ENCODE assay signal across 23 mouse cellular contexts in genomic region chr8:47783944-47784343, GRCm38 (mm10). TPM values are rescaled to one million over a fixed set of nuclear protein-coding genes. Genes with fewer than 3 reads are reported as not detected.
DNase-seq lines count a peak whose midpoint lies in the region; ATAC-seq and TF ChIP-seq lines count a peak whose summit lies in the region.
"Had no signal": no experiment of that assay in that cellular context is flagged by ENCODE, and none has a peak within 500 bp of the region (broad histone marks: within the 10 kb centered on the region; RNA-seq: fewer than 3 reads in every experiment).

No protein-coding gene starts in this region.

- no peak for ATAC-seq in heart, embryonic 12.5 days (ENCODE audit: insufficient number of reproducible peaks, low FRiP score)
- no peak for ATAC-seq in hindbrain, postnatal 0 days
- ATAC-seq: liver, postnatal 0 days; midbrain, embryonic 15.5 days had no signal

- H3K9ac ChIP-seq in heart, embryonic 12.5 days, result no peak overlapping the region
- H3K9ac ChIP-seq in hindbrain, postnatal 0 days (replicated peaks; ENCODE audit: low read length), result no peak overlapping the region
- H3K9ac ChIP-seq: embryonic facial prominence, embryonic 15.5 days; forebrain, embryonic 12.5 days; hindbrain, embryonic 15.5 days; limb, embryonic 12.5 days; liver, postnatal 0 days; midbrain, embryonic 15.5 days; stomach, embryonic 15.5 days had no signal

- no peak overlapping the region for H3K4me2 ChIP-seq in heart, embryonic 12.5 days
- no peak overlapping the region for H3K4me2 ChIP-seq in hindbrain, postnatal 0 days (ENCODE audit: low read depth, low read length)
- H3K4me2 ChIP-seq: embryonic facial prominence, embryonic 15.5 days; forebrain, embryonic 12.5 days; hindbrain, embryonic 15.5 days; limb, embryonic 12.5 days; midbrain, embryonic 15.5 days; stomach, embryonic 15.5 days had no signal

- DNase-seq in heart, adult 8-10 months (ENCODE audit: low spot score), result peak; percentile 28
- peak; percentile 68 for DNase-seq in right cerebral cortex, adult 18-20 months
- no peak for DNase-seq in right cerebral cortex, postnatal 4 days
- peak; percentile 40 for DNase-seq in gastrocnemius, postnatal 25 days
- peak; percentile 38 for DNase-seq in right cerebral cortex, postnatal 25 days
- no peak for DNase-seq in hindbrain, postnatal 0 days (ENCODE audit: low spot score)
- no peak for DNase-seq in adrenal gland, adult 18-20 months (ENCODE audit: low spot score in 2 of 2)
- DNase-seq: adrenal gland, adult 8-10 months; cerebellum, adult 8-10 months; kidney, adult 11 months; kidney, postnatal 4 days; liver, postnatal 0 days; thymus, postnatal 4 days had no signal

- no peak overlapping the region for H3K27ac ChIP-seq in heart, embryonic 12.5 days (ENCODE audit: poor library complexity, severe bottlenecking)
- H3K27ac ChIP-seq in hindbrain, postnatal 0 days, result no peak overlapping the region
- H3K27ac ChIP-seq: embryonic facial prominence, embryonic 15.5 days; forebrain, embryonic 12.5 days; hindbrain, embryonic 15.5 days; limb, embryonic 12.5 days; midbrain, embryonic 15.5 days; stomach, embryonic 15.5 days had no signal

- H3K9me3 ChIP-seq in heart, embryonic 12.5 days (replicated peaks), result 0 out of 2 replicates have a peak, but pooled peaks cover 4% of the 10 kb centered on the region
- no peaks in the 10 kb centered on the region for H3K9me3 ChIP-seq in hindbrain, postnatal 0 days (ENCODE audit: low read length)
- H3K9me3 ChIP-seq: embryonic facial prominence, embryonic 15.5 days; forebrain, embryonic 12.5 days; G1E; hindbrain, embryonic 15.5 days; midbrain, embryonic 15.5 days; stomach, embryonic 15.5 days had no signal

- H3K4me3 ChIP-seq in heart, embryonic 12.5 days, result no peak overlapping the region
- H3K4me3 ChIP-seq in hindbrain, postnatal 0 days (ENCODE audit: low read length), result no peak overlapping the region
- H3K4me3 ChIP-seq: embryonic facial prominence, embryonic 15.5 days; forebrain, embryonic 12.5 days; hindbrain, embryonic 15.5 days; limb, embryonic 12.5 days; midbrain, embryonic 15.5 days; stomach, embryonic 15.5 days had no signal

- peaks cover 8% of the 10 kb centered on the region; the same call in 1 of the 2 replicates for H3K4me1 ChIP-seq in heart, embryonic 12.5 days (replicated peaks)
- no peaks in the 10 kb centered on the region for H3K4me1 ChIP-seq in hindbrain, postnatal 0 days (ENCODE audit: insufficient read depth, low read length)
- H3K4me1 ChIP-seq: embryonic facial prominence, embryonic 15.5 days; hindbrain, embryonic 15.5 days; stomach, embryonic 15.5 days had no signal

- no peaks in the 10 kb centered on the region for H3K36me3 ChIP-seq in heart, embryonic 12.5 days
- no peaks in the 10 kb centered on the region for H3K36me3 ChIP-seq in hindbrain, postnatal 0 days (ENCODE audit: insufficient read depth, low read length)
- H3K36me3 ChIP-seq: embryonic facial prominence, embryonic 15.5 days; forebrain, embryonic 12.5 days; G1E; hindbrain, embryonic 15.5 days; limb, embryonic 12.5 days; midbrain, embryonic 15.5 days; stomach, embryonic 15.5 days had no signal

- WGBS in heart, embryonic 12.5 days, result 89% methylated on average over 6 of the region's 6 CpGs
- 89% methylated on average over 6 of the region's 6 CpGs for WGBS in hindbrain, postnatal 0 days

- no peaks in the 10 kb centered on the region for H3K27me3 ChIP-seq in heart, embryonic 12.5 days (replicated peaks)
- H3K27me3 ChIP-seq in hindbrain, postnatal 0 days (ENCODE audit: insufficient read depth, low read length), result no peaks in the 10 kb centered on the region
- H3K27me3 ChIP-seq: embryonic facial prominence, embryonic 15.5 days; forebrain, embryonic 12.5 days; hindbrain, embryonic 15.5 days; limb, embryonic 12.5 days; midbrain, embryonic 15.5 days; stomach, embryonic 15.5 days had no signal

- no peak for TF ChIP-seq CTCF in hindbrain, postnatal 0 days (IDR thresholded peaks at IDR 0.05; ENCODE audit: low read depth)

RNA-seq across cellular contexts. Expression of gene Cldn24, which starts 38.0 kb away (rescaled TPM):
- total RNA-seq in heart, adult 8-10 months (2022), result not detected
- not detected in 2 replicates for polyA plus RNA-seq in heart, embryonic 12.5 days (2016; fragmentation: Nextera tagmentation; extraction: Ambion mirVana)
- not detected for total RNA-seq in gastrocnemius, postnatal 25 days (2021)
- not detected in 2 replicates for total RNA-seq in hindbrain, postnatal 0 days (2014; rRNA removed)
- not detected in 2 replicates for polyA plus RNA-seq in hindbrain, postnatal 0 days (2015; fragmentation: Nextera tagmentation; extraction: Ambion mirVana)
- not detected for total RNA-seq in adrenal gland, adult 18-20 months (2021)
- total RNA-seq: adrenal gland, adult 8-10 months; gastrocnemius, postnatal 4 days had no signal
- polyA plus RNA-seq: embryonic facial prominence, embryonic 15.5 days; forebrain, embryonic 12.5 days; G1E; heart, embryonic 16.5 days; hindbrain, embryonic 15.5 days; limb, embryonic 12.5 days; liver, postnatal 0 days; midbrain, embryonic 15.5 days; stomach, embryonic 15.5 days had no signal

RNA-seq across cellular contexts. Expression of gene Cldn22, which starts 40.3 kb away (rescaled TPM):
- total RNA-seq in heart, adult 8-10 months (2022), result not detected
- polyA plus RNA-seq in heart, embryonic 12.5 days (2016; fragmentation: Nextera tagmentation; extraction: Ambion mirVana), result not detected in 2 replicates
- under 1 TPM; 0.64 to 0.67 TPM for total RNA-seq in gastrocnemius, postnatal 25 days (2021)
- total RNA-seq in hindbrain, postnatal 0 days (2014; rRNA removed), result not detected in 2 replicates
- polyA plus RNA-seq in hindbrain, postnatal 0 days (2015; fragmentation: Nextera tagmentation; extraction: Ambion mirVana), result not detected in 2 replicates
- 1 to 10 TPM; 4.1 to 5.2 TPM for total RNA-seq in adrenal gland, adult 18-20 months (2021)
- polyA plus RNA-seq: embryonic facial prominence, embryonic 15.5 days; forebrain, embryonic 12.5 days; G1E; heart, embryonic 16.5 days; hindbrain, embryonic 15.5 days; limb, embryonic 12.5 days; liver, postnatal 0 days; midbrain, embryonic 15.5 days; stomach, embryonic 15.5 days had no signal

Comparison
In these comparisons a context has a peak if more than half of its experiments do, and no peak if none do; other contexts are left out.
1. DNase-seq: peak in heart, adult 8-10 months (single experiment), right cerebral cortex, adult 18-20 months (single experiment), gastrocnemius, postnatal 25 days (single experiment) and right cerebral cortex, postnatal 25 days (single experiment); none in right cerebral cortex, postnatal 4 days (single experiment), hindbrain, postnatal 0 days (single experiment) and adrenal gland, adult 18-20 months (0 of 2).